Mouse (Mus musculus): ENCODE measurements around the gene Lpar2.

GRCm38 (mm10) chr8:69802216-69802615 lies 20.0 kb upstream of the Lpar2 start:
- TF ChIP-seq CTCF (IDR thresholded peaks at IDR 0.05; ENCODE audit: insufficient read depth, low read length): no peak
- no peak for TF ChIP-seq POLR2A (IDR thresholded peaks at IDR 0.05; ENCODE audit: borderline replicate concordance, extremely low read depth, low read depth, low read length)
